Mouse (Mus musculus) neural tube, embryonic 12.5 days (tissue): ENCODE measurements around the gene Lgals7. TPM values are rescaled to one million over a fixed set of nuclear protein-coding genes. Genes with fewer than 3 reads are reported as not detected.
"Not testable (repeated sequence)": the region's sequence is repeated elsewhere in the genome, so short reads cannot be mapped to it uniquely, and the experiment has no call there.

Source experiments
- ATAC-seq: fragments of 200-750 bp; cut with Nextera tagmentation; 2 replicates; pipeline ENCODE4 v1.8.0; 2017; ENCODE audit warnings: low read depth, mild to moderate bottlenecking, moderate TSS enrichment, moderate library complexity; ENCODE audit not compliant: low FRiP score
- H3K27ac ChIP-seq: fragments of 300-500 bp; sonication (generic); 2 replicates; pipeline ENCODE4 v1.5.1; 2016
- H3K27me3 ChIP-seq: fragments of 300-500 bp; sonication (generic); replicated peaks from 2 replicates; pipeline ENCODE4 v1.6.1; 2016; ENCODE audit warnings: mild to moderate bottlenecking
- H3K36me3 ChIP-seq: fragments of 300-500 bp; sonication (generic); 2 replicates; pipeline ENCODE4 v1.6.1; 2016; ENCODE audit warnings: mild to moderate bottlenecking
- H3K4me1 ChIP-seq: fragments of 300-500 bp; sonication (generic); 2 replicates; pipeline ENCODE4 v1.6.1; 2016
- H3K4me2 ChIP-seq: fragments of 300-500 bp; sonication (generic); replicated peaks from 2 replicates; pipeline ENCODE4 v1.6.1; 2016; ENCODE audit warnings: mild to moderate bottlenecking
- H3K4me3 ChIP-seq: fragments of 300-500 bp; sonication (generic); 2 replicates; pipeline ENCODE4 v1.5.1; 2016
- H3K9ac ChIP-seq: fragments of 300-500 bp; sonication (generic); 2 replicates; pipeline ENCODE4 v1.6.1; 2016; ENCODE audit warnings: mild to moderate bottlenecking
- H3K9me3 ChIP-seq: fragments of 300-500 bp; sonication (generic); 2 replicates; pipeline ENCODE4 v1.6.1; 2016; ENCODE audit warnings: mild to moderate bottlenecking
- WGBS: fragments of 180-500 bp; shearing (Covaris S2); methylation state at CpG from one replicate; pipeline ENCODE4 v1.1.7; 2016; 5-methylcytosine and 5-hydroxymethylcytosine counted together
- polyA plus RNA-seq: library from polyadenylated mRNA; unstranded; fragments of >200 nt; fragmentation: Nextera tagmentation; extraction: Ambion mirVana; gene quantifications from 2 replicates; pipeline ENCODE4 v1.2.1, GENCODE M21; 2016

Lgals7 gene
- polyA plus RNA-seq, 1 experiment from 2014 or later = 2.1 TPM

GRCm38 (mm10) chr7:28865481-28866300 lies 2.0 kb downstream of the Lgals7 start:
- peaks cover 8% of the 10 kb centered on the region; the same call in 1 of the 2 replicates for H3K4me1 ChIP-seq
- peak overlapping the region; percentile 50 for H3K4me2 ChIP-seq
- no peaks in the 10 kb centered on the region for H3K36me3 ChIP-seq
- no peak overlapping the region for H3K27ac ChIP-seq
- no peak overlapping the region for H3K4me3 ChIP-seq
- peak; percentile 53; the same call in 1 of the 2 replicates for ATAC-seq
- 46% methylated on average over 33 of the region's 33 CpGs for WGBS
- H3K9me3 ChIP-seq = 0 out of 2 replicates have a peak, but pooled peaks cover 4% of the 10 kb centered on the region
- 0 out of 2 replicates have a peak overlapping the region, but pooled peaks have one; percentile 33 for H3K9ac ChIP-seq
- H3K27me3 ChIP-seq = no peaks in the 10 kb centered on the region

DNA sequence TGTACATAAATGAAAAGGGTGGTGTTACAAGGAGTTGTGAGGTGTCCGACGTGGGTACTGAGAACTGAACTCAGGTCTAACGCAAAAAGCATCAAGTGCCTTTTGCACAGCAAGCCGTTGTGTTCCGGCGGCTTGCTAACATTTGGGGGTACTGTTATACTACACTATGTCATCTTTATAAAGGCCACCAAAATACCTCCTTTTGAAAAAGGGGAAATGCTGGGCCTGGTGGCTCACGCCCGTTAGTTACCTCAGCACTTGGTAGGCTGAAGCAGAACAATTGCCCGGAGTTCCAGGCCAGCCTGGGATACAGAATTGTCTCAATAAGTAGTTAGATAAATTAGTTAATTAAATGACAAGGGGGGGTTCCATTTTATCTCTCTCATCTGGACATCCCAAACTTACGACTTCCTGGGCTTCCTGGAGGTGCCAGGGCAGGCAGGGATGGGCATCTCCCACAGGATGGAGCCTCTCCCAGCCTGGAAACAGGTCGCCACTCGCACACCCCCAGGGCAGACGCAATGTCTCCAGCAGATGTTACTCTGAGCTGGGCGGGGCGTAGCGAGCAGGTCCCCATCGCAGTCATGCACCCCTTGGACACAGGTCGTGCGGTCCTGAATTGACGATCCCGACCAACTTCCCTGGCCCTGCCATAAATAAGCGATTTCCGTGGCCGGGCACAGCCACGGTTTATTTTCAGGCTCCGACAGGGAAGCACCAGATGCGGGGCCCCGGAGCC lies 3.3 kb downstream of the Lgals7 start:
- Histone ChIP-seq H3K27me3 (no peaks in the 10 kb centered on the region), H3K4me3 (no peak overlapping the region), H3K36me3 (no peaks in the 10 kb centered on the region), H3K4me1 (peaks cover 8% of the 10 kb centered on the region; the same call in 1 of the 2 replicates), H3K9me3 (no peaks in the 10 kb centered on the region), H3K9ac (no peak overlapping the region), H3K4me2 (no peak overlapping the region), H3K27ac (no peak overlapping the region)
- no peak for ATAC-seq
- 88% methylated on average over 28 of the region's 28 CpGs for WGBS

GRCm38 (mm10) chr7:28867508-28868340 lies 4.1 kb downstream of the Lgals7 start:
- 0 out of 2 replicates have a peak overlapping the region, but pooled peaks have one; percentile 5 for H3K4me2 ChIP-seq
- H3K36me3 ChIP-seq, H3K27me3 ChIP-seq, H3K9ac ChIP-seq, H3K27ac ChIP-seq, ATAC-seq, H3K4me1 ChIP-seq, H3K9me3 ChIP-seq, H3K4me3 ChIP-seq: not testable (repeated sequence)
- 33% methylated on average over 23 of the region's 23 CpGs for WGBS

DNA sequence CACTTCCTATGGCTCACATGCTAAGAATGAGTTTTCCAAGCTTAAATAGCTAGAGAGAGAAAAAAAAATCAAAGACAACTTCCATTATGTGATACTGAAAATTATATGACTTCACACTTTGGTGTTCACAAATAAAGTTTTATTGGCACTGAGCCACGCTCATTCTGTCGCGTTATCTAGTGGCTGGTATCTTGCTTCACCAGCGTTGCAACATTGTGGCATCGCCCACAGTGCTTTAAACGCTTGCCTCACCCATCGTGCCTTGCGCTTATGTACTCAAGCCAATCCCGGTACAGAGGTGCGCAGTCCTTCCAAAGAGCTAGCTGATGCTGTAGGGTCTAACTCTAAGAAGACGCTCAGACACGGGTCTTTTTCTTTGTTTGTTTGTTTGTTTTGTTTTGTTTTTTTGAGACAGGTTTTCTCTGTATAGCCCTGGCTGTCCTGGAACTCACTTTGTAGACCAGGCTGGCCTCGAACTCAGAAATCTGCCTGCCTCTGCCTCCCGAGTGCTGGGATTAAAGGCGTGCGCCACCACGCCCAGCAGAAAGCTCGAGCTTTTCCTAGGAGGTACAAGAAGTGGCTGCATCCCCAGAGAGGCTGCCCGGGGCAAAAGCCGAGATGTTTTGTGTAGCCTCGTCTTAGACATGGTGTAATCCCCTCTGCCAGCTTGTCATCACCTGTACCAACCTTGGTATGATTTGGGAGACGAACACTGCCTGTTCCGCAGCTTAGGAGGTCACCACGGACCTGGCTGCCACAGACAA lies 7.4 kb downstream of the Lgals7 start:
- Histone ChIP-seq H3K27ac (no peak overlapping the region), H3K27me3 (no peaks in the 10 kb centered on the region), H3K9me3 (no peaks in the 10 kb centered on the region), H3K36me3 (no peaks in the 10 kb centered on the region), H3K4me1 (no peaks in the 10 kb centered on the region), H3K4me2 (no peak overlapping the region), H3K4me3 (no peak overlapping the region), H3K9ac (no peak overlapping the region)
- no peak for ATAC-seq
- WGBS = 91% methylated on average over 24 of the region's 24 CpGs

DNA sequence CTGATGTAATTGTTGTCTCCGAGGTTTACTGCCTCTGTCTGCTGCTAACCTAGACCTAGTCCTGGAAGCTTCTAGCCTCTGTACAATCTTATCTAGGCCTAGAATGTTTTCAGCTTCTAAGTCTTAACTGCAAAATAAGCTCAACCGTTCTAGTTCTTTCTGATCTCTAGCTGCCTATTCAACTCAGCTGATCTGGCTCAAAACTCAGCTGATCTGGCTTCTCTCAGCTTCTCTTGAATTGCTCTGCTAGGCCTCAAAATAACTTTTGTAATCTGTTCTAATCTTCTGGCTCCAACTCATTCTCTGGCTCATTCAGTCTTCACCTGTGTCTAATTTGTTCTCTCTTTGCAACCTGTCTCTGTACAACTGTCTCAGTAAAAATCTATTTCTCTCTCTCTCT lies 10.9 kb downstream of the Lgals7 start:
- Histone ChIP-seq H3K4me3 (no peak overlapping the region), H3K4me2 (no peak overlapping the region), H3K27ac (no peak overlapping the region), H3K4me1 (no peaks in the 10 kb centered on the region), H3K36me3 (no peaks in the 10 kb centered on the region), H3K9me3 (no peaks in the 10 kb centered on the region), H3K27me3 (no peaks in the 10 kb centered on the region), H3K9ac (no peak overlapping the region)
- WGBS = 69% methylated on average over 2 of the region's 2 CpGs
- no peak for ATAC-seq

GRCm38 (mm10) chr7:28876099-28876498 lies 12.4 kb downstream of the Lgals7 start:
- no peaks in the 10 kb centered on the region for H3K27me3 ChIP-seq
- no peak overlapping the region for H3K9ac ChIP-seq
- no peak overlapping the region for H3K27ac ChIP-seq
- H3K36me3 ChIP-seq = no peaks in the 10 kb centered on the region
- H3K4me1 ChIP-seq = no peaks in the 10 kb centered on the region
- no peaks in the 10 kb centered on the region for H3K9me3 ChIP-seq
- H3K4me3 ChIP-seq = no peak overlapping the region
- H3K4me2 ChIP-seq = no peak overlapping the region
- no peak for ATAC-seq
- WGBS = 75% methylated on average over 4 of the region's 4 CpGs

- Histone ChIP-seq H3K4me1 (peaks cover 4% of the 10 kb centered on the region; the same call in 1 of the 2 replicates), H3K9me3 (no peaks in the 10 kb centered on the region)
Measured at GRCm38 (mm10) chr7:28877155-28877554, 13.5 kb downstream of the Lgals7 start.

DNA sequence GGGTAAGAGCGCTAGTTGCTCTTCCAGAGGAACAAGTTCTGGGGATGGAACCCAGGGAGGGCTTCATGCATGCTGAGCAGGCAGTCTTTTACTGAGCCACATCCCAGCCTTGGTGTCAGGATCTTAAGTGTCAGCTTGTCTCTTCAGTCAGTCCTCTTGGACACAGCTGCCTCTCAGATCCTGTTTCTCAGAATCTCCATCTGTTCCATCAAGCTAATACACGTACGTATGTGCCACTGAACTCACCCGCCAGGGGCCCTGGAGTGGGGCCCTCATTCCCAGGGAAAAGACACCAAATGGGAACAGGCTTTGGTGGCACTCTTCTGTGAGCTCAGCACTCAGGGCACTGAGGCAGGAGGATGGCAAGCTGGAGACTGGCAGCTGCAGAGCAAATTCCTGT lies 14.2 kb downstream of the Lgals7 start:
- no peaks in the 10 kb centered on the region for H3K36me3 ChIP-seq
- no peak overlapping the region for H3K4me2 ChIP-seq
- peaks cover 4% of the 10 kb centered on the region; the same call in 1 of the 2 replicates for H3K4me1 ChIP-seq
- H3K4me3 ChIP-seq = no peak overlapping the region
- H3K27ac ChIP-seq = no peak overlapping the region
- H3K9ac ChIP-seq = no peak overlapping the region
- no peak for ATAC-seq
- WGBS = 83% methylated on average over 4 of the region's 4 CpGs
- H3K9me3 ChIP-seq = no peaks in the 10 kb centered on the region
- no peaks in the 10 kb centered on the region for H3K27me3 ChIP-seq

More at GRCm38 (mm10) chr7:28877155-28877554, 13.5 kb downstream of the Lgals7 start:
- no peak for ATAC-seq
- Histone ChIP-seq H3K4me3 (no peak overlapping the region), H3K27me3 (no peaks in the 10 kb centered on the region), H3K27ac (no peak overlapping the region), H3K9ac (no peak overlapping the region), H3K36me3 (no peaks in the 10 kb centered on the region), H3K4me2 (no peak overlapping the region)
- WGBS = 82% methylated on average over 7 of the region's 7 CpGs

GRCm38 (mm10) chr7:28879606-28880005 lies 16.0 kb downstream of the Lgals7 start:
- WGBS = 82% methylated on average over 7 of the region's 7 CpGs
- no peaks in the 10 kb centered on the region for H3K9me3 ChIP-seq
- H3K9ac ChIP-seq = no peak overlapping the region
- H3K36me3 ChIP-seq = no peaks in the 10 kb centered on the region
- peaks cover 4% of the 10 kb centered on the region; the same call in 1 of the 2 replicates for H3K4me1 ChIP-seq
- no peaks in the 10 kb centered on the region for H3K27me3 ChIP-seq
- no peak overlapping the region for H3K4me3 ChIP-seq
- ATAC-seq = no peak
- H3K27ac ChIP-seq = no peak overlapping the region
- H3K4me2 ChIP-seq = no peak overlapping the region

- 86% methylated on average over 10 of the region's 10 CpGs for WGBS
Measured at GRCm38 (mm10) chr7:28880554-28880953, 16.9 kb downstream of the Lgals7 start.

GRCm38 (mm10) chr7:28881199-28881598 lies 17.5 kb downstream of the Lgals7 start, which contains the start of gene Capn12:
TSS of gene Capn12 (plus strand) at chr7:28881422.
- Histone ChIP-seq H3K4me2 (no peak within 1 kb of the TSS), H3K9me3 (no peaks in the 10 kb centered on the region), H3K4me3 (no peak within 1 kb of the TSS), H3K4me1 (peaks cover 4% of the 10 kb centered on the region; the same call in 1 of the 2 replicates), H3K36me3 (no peaks in the 10 kb centered on the region), H3K27ac (no peak within 1 kb of the TSS), H3K27me3 (no peaks in the 10 kb centered on the region; the same call in 1 of the 2 replicates), H3K9ac (no peak within 1 kb of the TSS)
- ATAC-seq = no peak
- WGBS = 31% methylated on average over 13 of the region's 13 CpGs

More at GRCm38 (mm10) chr7:28880554-28880953, 16.9 kb downstream of the Lgals7 start:
- Histone ChIP-seq H3K9ac (no peak overlapping the region), H3K4me1 (peaks cover 4% of the 10 kb centered on the region; the same call in 1 of the 2 replicates), H3K27ac (no peak overlapping the region), H3K27me3 (no peaks in the 10 kb centered on the region), H3K9me3 (no peaks in the 10 kb centered on the region), H3K4me2 (no peak overlapping the region), H3K36me3 (no peaks in the 10 kb centered on the region), H3K4me3 (no peak overlapping the region)
- no peak for ATAC-seq
